ENCODE assay signal across 11 mouse cellular contexts in genomic region chr13:6613690-6614445, GRCm38 (mm10).
"Had no signal": no experiment of that assay in that cellular context is flagged by ENCODE, and none has a peak within 500 bp of the region (broad histone marks: within the 10 kb centered on the region; RNA-seq: fewer than 3 reads in every experiment).

No protein-coding gene starts in this region.

- H3K27ac ChIP-seq: left cerebral cortex, adult 2 months; limb, embryonic 15.5 days; liver, embryonic 12.5 days; midbrain, embryonic 12.5 days; stomach, postnatal 0 days had no signal

- H3K4me3 ChIP-seq: left cerebral cortex, adult 2 months; limb, embryonic 15.5 days; liver, embryonic 12.5 days; midbrain, embryonic 12.5 days had no signal

- H3K36me3 ChIP-seq: limb, embryonic 15.5 days; midbrain, embryonic 12.5 days had no signal

- H3K4me1 ChIP-seq: limb, embryonic 15.5 days; liver, embryonic 12.5 days; midbrain, embryonic 12.5 days had no signal

- H3K9me3 ChIP-seq: limb, embryonic 15.5 days; liver, embryonic 12.5 days; midbrain, embryonic 12.5 days had no signal

- H3K4me2 ChIP-seq: limb, embryonic 15.5 days; liver, embryonic 12.5 days; lung, embryonic 14.5 days; midbrain, embryonic 12.5 days had no signal

- DNase-seq: kidney, postnatal 25 days; lung, embryonic 14.5 days; lung, postnatal 10 days; lung, postnatal 4 days; right cerebral cortex, postnatal 14 days; thymus, postnatal 4 days had no signal

- H3K27me3 ChIP-seq: limb, embryonic 15.5 days; liver, embryonic 12.5 days; midbrain, embryonic 12.5 days had no signal

- ATAC-seq: liver, embryonic 12.5 days had no signal

- H3K9ac ChIP-seq: limb, embryonic 15.5 days; liver, embryonic 12.5 days; lung, embryonic 14.5 days; midbrain, embryonic 12.5 days had no signal
